ENCODE assay signal across 17 mouse cellular contexts in the genomic region with DNA sequence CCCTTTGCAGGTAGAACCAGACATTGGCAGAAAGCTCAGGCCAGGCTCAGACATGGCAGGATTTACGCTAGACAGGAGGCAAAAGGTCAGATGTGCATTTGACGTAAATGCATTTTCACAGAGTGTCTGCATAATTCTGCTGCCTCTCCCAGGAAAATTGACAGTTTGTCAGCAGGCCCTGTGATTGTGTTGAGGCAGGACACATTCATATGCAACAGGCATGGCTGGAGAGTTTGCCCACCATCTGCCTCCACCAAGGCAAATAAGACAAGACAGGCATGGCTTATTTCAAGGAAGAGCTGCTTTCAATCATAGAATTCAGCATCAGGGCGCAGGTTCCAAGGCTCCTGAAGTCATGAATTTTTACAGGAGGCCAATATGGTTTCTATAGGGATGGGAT.
"Had no signal": no experiment of that assay in that cellular context is flagged by ENCODE, and none has a peak within 500 bp of the region (broad histone marks: within the 10 kb centered on the region; RNA-seq: fewer than 3 reads in every experiment).

No protein-coding gene starts in this region.

- ATAC-seq: liver, postnatal 0 days; lung, postnatal 0 days; midbrain, embryonic 13.5 days had no signal

- DNase-seq: liver, postnatal 0 days; lung, adult 2 months; lung, postnatal 14 days; lung, postnatal 36 days; right cerebral cortex, postnatal 25 days; right cerebral cortex, postnatal 4 days; spleen, adult 18-20 months; thymus, adult 18-20 months; thymus, postnatal 14 days; thymus, postnatal 36 days had no signal

- H3K4me3 ChIP-seq: liver, embryonic 15.5 days; lung, embryonic 15.5 days; megakaryocyte, embryonic 14.5 days; midbrain, embryonic 13.5 days; neural tube, embryonic 12.5 days had no signal

- H3K27me3 ChIP-seq: liver, embryonic 15.5 days; lung, embryonic 15.5 days; megakaryocyte, embryonic 14.5 days; midbrain, embryonic 13.5 days; neural tube, embryonic 12.5 days had no signal

- H3K4me2 ChIP-seq: liver, embryonic 15.5 days; lung, embryonic 15.5 days; midbrain, embryonic 13.5 days; neural tube, embryonic 12.5 days had no signal

- H3K9ac ChIP-seq: liver, embryonic 15.5 days; liver, postnatal 0 days; lung, embryonic 15.5 days; midbrain, embryonic 13.5 days; neural tube, embryonic 12.5 days had no signal

- H3K27ac ChIP-seq: liver, embryonic 15.5 days; lung, embryonic 15.5 days; macrophage; midbrain, embryonic 13.5 days; neural tube, embryonic 12.5 days had no signal

- H3K9me3 ChIP-seq: liver, embryonic 15.5 days; lung, embryonic 15.5 days; midbrain, embryonic 13.5 days; neural tube, embryonic 12.5 days had no signal

- H3K36me3 ChIP-seq: liver, embryonic 15.5 days; lung, embryonic 15.5 days; midbrain, embryonic 13.5 days; neural tube, embryonic 12.5 days had no signal

- H3K4me1 ChIP-seq: liver, embryonic 15.5 days; lung, embryonic 15.5 days; megakaryocyte, embryonic 14.5 days; midbrain, embryonic 13.5 days; neural tube, embryonic 12.5 days had no signal
